Mouse (Mus musculus) ES-Bruce4 (cell line): ENCODE data around the gene Tmem106c. TPM values are rescaled to one million over a fixed set of nuclear protein-coding genes. Genes with fewer than 3 reads are reported as not detected.

Experiments
- H3K27ac ChIP-seq: 2 replicates; pipeline ENCODE4 v1.5.1; 2012; ENCODE audit warnings: low read length, inconsistent platforms; ENCODE audit not compliant: insufficient read depth
- H3K27me3 ChIP-seq: 2 replicates; pipeline ENCODE4 v1.6.1; 2012; ENCODE audit warnings: mild to moderate bottlenecking, low read length, inconsistent platforms; ENCODE audit not compliant: control insufficient read depth, poor library complexity, insufficient read depth, severe bottlenecking
- H3K36me3 ChIP-seq: 2 replicates; pipeline ENCODE4 v1.6.1; 2012; ENCODE audit warnings: inconsistent platforms, mild to moderate bottlenecking, low read length, moderate library complexity; ENCODE audit not compliant: control insufficient read depth, poor library complexity, insufficient read depth, severe bottlenecking
- H3K4me1 ChIP-seq: one replicate; pipeline ENCODE4 v1.8.1; 2011; ENCODE audit warnings: low read length; ENCODE audit not compliant: control insufficient read depth, insufficient read depth
- H3K4me3 ChIP-seq: 2 replicates; pipeline ENCODE4 v1.5.1; 2011; ENCODE audit warnings: low read depth, mild to moderate bottlenecking, low read length
- H3K9ac ChIP-seq: 2 replicates; pipeline ENCODE4 v1.6.1; 2012; ENCODE audit warnings: low read depth, mild to moderate bottlenecking, inconsistent platforms; ENCODE audit not compliant: poor library complexity, severe bottlenecking
- H3K9me3 ChIP-seq: replicated peaks from 2 replicates; pipeline ENCODE4 v1.6.1; 2012; ENCODE audit warnings: mild to moderate bottlenecking, low read length, inconsistent platforms; ENCODE audit not compliant: control insufficient read depth, poor library complexity, insufficient read depth, severe bottlenecking
- CTCF ChIP-seq: IDR thresholded peaks from one replicate; pipeline ENCODE4 v1.8.1; 2011; ENCODE audit warnings: low read depth, low read length
- EP300 ChIP-seq: IDR thresholded peaks from 2 replicates; pipeline ENCODE4 v1.6.1; 2011; ENCODE audit warnings: low read depth, low read length; ENCODE audit not compliant: insufficient read depth
- POLR2A ChIP-seq: IDR thresholded peaks from one replicate; pipeline ENCODE4 v1.8.1; 2011; ENCODE audit warnings: low read length; ENCODE audit not compliant: insufficient read depth
- polyA plus RNA-seq: library from polyadenylated mRNA; stranded (reverse); fragments of >200 nt; gene quantifications from 2 replicates; pipeline ENCODE4 v1.2.4, GENCODE M21; 2011; ENCODE audit warnings: low read depth; ENCODE audit not compliant: missing spikeins, insufficient read depth, insufficient read length

Tmem106c gene
- polyA plus RNA-seq, 1 experiment = 48.5 TPM

GRCm38 (mm10) chr15:97999991-98000390 lies 36.0 kb downstream of the Tmem106c start:
- H3K4me3 ChIP-seq = no peak overlapping the region
- peaks cover 3% of the 10 kb centered on the region for H3K4me1 ChIP-seq
- no peaks in the 10 kb centered on the region for H3K36me3 ChIP-seq
- H3K27me3 ChIP-seq = peaks cover 27% of the 10 kb centered on the region
- no peak overlapping the region for H3K27ac ChIP-seq
- no peak overlapping the region for H3K9ac ChIP-seq
- no peaks in the 10 kb centered on the region for H3K9me3 ChIP-seq
- TF ChIP-seq CTCF (no peak), POLR2A (no peak), EP300 (no peak)

DNA sequence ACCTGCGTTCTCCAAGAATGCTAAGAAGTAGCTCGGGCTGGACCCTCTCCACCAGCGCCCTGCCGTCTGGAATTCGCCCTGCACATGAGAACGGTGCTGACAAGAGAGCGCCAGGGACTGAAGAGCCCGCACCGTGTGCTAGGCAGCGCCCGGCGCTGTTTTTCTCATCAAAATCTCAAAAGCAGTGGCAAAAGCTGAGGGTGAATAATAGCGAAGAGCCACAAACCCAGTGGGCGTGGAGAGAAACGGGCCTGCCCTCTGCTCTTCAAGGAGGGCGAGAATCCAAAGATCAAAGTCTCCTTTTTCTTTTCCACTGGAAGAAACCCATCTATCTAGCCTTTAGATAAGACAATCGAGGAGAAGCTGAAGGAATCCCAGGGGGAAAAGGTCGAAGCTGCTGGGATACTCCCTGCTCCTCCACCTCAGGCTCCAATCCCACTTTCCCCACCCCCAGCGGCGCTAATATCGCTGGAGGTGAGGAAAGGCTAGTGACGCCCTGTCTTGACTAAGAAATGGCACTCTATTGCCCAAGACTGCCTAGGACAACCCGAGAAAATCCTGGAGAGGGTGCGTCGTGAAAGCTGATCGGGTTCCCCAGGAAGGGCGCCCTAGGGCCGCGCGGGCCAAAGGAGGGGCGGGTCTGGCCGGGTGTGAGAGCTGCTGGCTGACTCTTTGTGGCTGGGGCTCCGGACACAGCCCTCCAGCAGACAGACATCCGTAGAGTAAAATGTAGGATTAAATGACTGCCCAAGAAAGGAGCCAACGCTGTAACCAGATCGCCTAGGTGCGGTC lies 37.5 kb downstream of the Tmem106c start:
- no peak for TF ChIP-seq POLR2A
- H3K27me3 ChIP-seq = peaks cover 32% of the 10 kb centered on the region
- no peak overlapping the region for H3K27ac ChIP-seq
- H3K36me3 ChIP-seq = no peaks in the 10 kb centered on the region
- peaks cover 3% of the 10 kb centered on the region for H3K4me1 ChIP-seq
- H3K9me3 ChIP-seq = no peaks in the 10 kb centered on the region
- H3K9ac ChIP-seq = no peak overlapping the region; the same call in 1 of the 2 replicates
- peak overlapping the region; percentile 65 for H3K4me3 ChIP-seq

DNA sequence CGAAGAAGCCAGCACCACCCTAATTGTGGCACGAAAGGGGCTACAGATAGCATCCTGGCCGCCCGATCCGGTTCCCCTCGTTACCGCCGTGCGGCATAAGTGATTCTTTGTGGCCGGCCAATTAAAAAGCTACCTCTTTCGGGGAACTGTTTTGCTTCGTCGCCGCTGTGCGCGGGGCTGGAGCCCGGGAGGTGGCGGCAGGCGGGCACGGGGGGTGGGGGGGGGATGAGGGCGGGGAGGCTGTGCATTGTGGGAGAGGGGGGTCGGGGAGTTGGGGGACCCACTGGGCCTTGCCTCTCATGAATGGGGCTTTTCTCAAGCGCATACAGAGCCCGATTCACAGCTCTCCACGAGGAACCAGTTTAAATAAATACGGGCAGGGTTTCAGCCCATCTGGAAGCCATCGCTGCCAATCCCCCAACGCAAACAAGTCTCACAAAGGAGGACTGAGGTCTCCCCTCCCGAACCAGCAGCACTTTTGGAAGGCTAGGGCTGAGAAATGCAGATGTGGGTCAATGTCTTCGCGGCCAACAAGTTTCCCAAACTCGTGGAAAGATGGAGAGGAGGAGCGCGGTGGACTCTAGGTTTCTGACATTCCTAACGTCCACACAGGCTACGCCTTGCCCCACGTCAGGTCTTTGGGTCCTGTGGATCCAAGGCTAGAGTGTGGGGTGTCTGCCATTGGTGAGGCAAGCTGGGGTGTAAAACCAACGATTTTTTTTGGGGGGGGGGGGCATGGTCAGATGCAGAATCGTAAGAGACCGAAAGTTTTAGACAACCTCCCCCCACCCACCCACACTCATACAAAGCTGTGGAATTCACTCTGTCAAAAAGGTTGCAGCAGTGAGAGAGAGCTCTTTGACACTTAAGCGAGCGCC lies 38.4 kb downstream of the Tmem106c start:
- Histone ChIP-seq H3K36me3 (no peaks in the 10 kb centered on the region), H3K9ac (no peak overlapping the region), H3K9me3 (no peaks in the 10 kb centered on the region), H3K4me1 (peaks cover 3% of the 10 kb centered on the region), H3K4me3 (peak overlapping the region; percentile 65), H3K27me3 (peaks cover 32% of the 10 kb centered on the region), H3K27ac (no peak overlapping the region)
- TF ChIP-seq EP300 = no peak
- no peak for TF ChIP-seq CTCF
- TF ChIP-seq POLR2A = no peak

- H3K36me3 ChIP-seq = no peaks in the 10 kb centered on the region
- peaks cover 32% of the 10 kb centered on the region for H3K27me3 ChIP-seq
- H3K9ac ChIP-seq = no peak overlapping the region
- H3K9me3 ChIP-seq = no peaks in the 10 kb centered on the region
- peaks cover 3% of the 10 kb centered on the region for H3K4me1 ChIP-seq
- no peak for TF ChIP-seq POLR2A
- TF ChIP-seq CTCF = no peak
- TF ChIP-seq EP300 = no peak
- no peak overlapping the region for H3K4me3 ChIP-seq
- H3K27ac ChIP-seq = no peak overlapping the region
These were observed 39.2 kb downstream of the Tmem106c start for GRCm38 (mm10) chr15:98002991-98003821.

DNA sequence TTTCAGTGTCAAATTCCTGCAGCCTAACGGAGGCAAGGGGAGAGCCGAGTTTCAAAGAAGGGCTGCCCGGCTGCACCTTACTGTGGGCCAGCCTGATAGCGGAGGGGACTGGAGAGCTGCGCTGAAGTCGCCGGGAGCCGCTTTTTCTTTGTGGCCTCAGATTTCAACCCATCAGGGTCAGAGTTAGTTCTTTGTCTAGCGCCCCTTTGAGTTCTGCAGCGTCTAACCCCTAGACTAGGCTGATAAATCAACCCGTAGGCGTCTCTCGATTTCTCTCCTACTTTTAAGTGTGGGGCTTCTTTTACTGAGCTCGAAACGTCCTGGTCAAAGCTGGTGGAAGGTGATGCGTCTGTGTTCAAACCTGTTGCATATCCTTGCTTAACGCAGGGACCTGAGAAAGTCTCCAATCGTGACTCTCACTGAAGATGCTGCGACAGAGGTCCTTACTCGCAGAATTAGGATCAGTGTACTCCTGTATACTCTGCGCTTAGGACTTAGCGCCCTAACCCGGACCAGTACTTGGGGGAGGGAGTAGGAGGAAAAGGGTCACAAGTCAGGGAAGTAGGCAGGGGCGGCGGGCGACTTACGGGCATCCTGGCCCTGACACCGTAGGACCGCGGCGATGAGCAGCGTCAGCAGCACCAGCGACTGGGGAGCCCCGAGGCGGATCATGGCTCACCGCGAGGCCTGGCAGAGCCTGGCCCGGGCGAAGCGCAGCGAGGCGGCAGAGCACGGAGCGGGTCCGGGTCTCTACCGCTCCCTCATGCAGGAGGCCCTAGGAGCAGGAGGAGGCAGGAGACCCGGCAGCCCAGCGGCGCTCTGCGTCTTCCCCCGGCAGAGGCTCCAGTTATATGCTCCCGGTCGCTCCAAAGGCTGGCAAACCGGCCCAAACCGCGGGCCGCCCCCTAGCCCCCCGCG lies 40.1 kb downstream of the Tmem106c start, which contains the start of gene Col2a1:
TSS of gene Col2a1 (minus strand) at position 874 of the 918 bp plus-strand sequence.
- H3K27me3 ChIP-seq = peaks cover 32% of the 10 kb centered on the region

More for the DNA sequence above, 40.1 kb downstream of the Tmem106c start, which contains the start of gene Col2a1:
- peaks cover 3% of the 10 kb centered on the region for H3K4me1 ChIP-seq
- H3K4me3 ChIP-seq = peak within 1 kb of the TSS; percentile 51
- no peaks in the 10 kb centered on the region for H3K36me3 ChIP-seq
- H3K9me3 ChIP-seq = no peaks in the 10 kb centered on the region
- TF ChIP-seq CTCF (no peak), EP300 (no peak), POLR2A (no peak)
- no peak within 1 kb of the TSS for H3K27ac ChIP-seq
- peak within 1 kb of the TSS; percentile 58 for H3K9ac ChIP-seq
